Mouse (Mus musculus): ENCODE data around the gene Gm3448. TPM values are rescaled to one million over a fixed set of nuclear protein-coding genes. Genes with fewer than 3 reads are reported as not detected.

Gene Gm3448
- total and polyA plus RNA-seq, 3 experiments, result 2.0 to 4.2 (median 3.8) TPM

- Histone ChIP-seq H3K36me3 (replicated peaks in 1 of 2; ENCODE audit: control insufficient read depth in 1 of 2, insufficient read depth in 1 of 2, low read length in 1 of 2) (no peaks in the 10 kb centered on the region), H3K4me3 (replicated peaks in 1 of 3; ENCODE audit: low read depth in 2 of 3, low read length in 2 of 3, poor library complexity in 1 of 3) (no peak overlapping the region), H3K4me2 (ENCODE audit: insufficient read depth, low read depth, poor library complexity, severe bottlenecking) (no peak overlapping the region), H3K4me1 (ENCODE audit: control insufficient read depth in 1 of 2, insufficient read depth in 2 of 2) (peaks cover 7 to 24% of the 10 kb centered on the region in 2 experiments; a peak in 3 of 4 replicates), H3K9me3 (replicated peaks; ENCODE audit: low read length) (no peaks in the 10 kb centered on the region), H3K9ac (ENCODE audit: insufficient read depth, low read depth) (no peak overlapping the region), H3K27me3 (replicated peaks) (no peaks in the 10 kb centered on the region), H3K27ac (ENCODE audit: insufficient read depth, low read depth) (no peak overlapping the region), H3K79me2 (replicated peaks; ENCODE audit: control insufficient read depth, extremely low read depth, insufficient read depth, poor library complexity, severe bottlenecking) (no peaks in the 10 kb centered on the region)
- TF ChIP-seq MAX (IDR thresholded peaks at IDR 0.05; ENCODE audit: low read length) (no peak), TCF12 (IDR thresholded peaks at IDR 0.05; ENCODE audit: low read depth, low read length) (no peak), USF2 (conservative IDR thresholded peaks at IDR 0.05; ENCODE audit: low read depth, low read length) (no peak)
- dilution Hi-C loops (cut with MboI; ENCODE audit: extremely low pct_ligation_motif_present, extremely low pct_unique_long_range_greater_than_20kb, low sequenced_read_pairs) (no loop called here), in situ Hi-C loops (cut with MboI; ENCODE audit: low pct_ligation_motif_present, low pct_unique_long_range_greater_than_20kb, low sequenced_read_pairs) (no loop called here)
- no peak for DNase-seq (ENCODE audit: extremely low read depth)
These were observed 43.7 kb upstream of the Gm3448 start for GRCm38 (mm10) chr17:15085006-15085405.

GRCm38 (mm10) chr17:15084226-15084848, 43.0 kb upstream of the Gm3448 start:
- Histone ChIP-seq H3K4me2 (ENCODE audit: insufficient read depth, low read depth, poor library complexity, severe bottlenecking) (no peak overlapping the region), H3K27me3 (replicated peaks) (no peaks in the 10 kb centered on the region), H3K27ac (ENCODE audit: insufficient read depth, low read depth) (no peak overlapping the region), H3K4me3 (replicated peaks in 1 of 3; ENCODE audit: low read depth in 2 of 3, low read length in 2 of 3, poor library complexity in 1 of 3) (no peak overlapping the region), H3K79me2 (replicated peaks; ENCODE audit: control insufficient read depth, extremely low read depth, insufficient read depth, poor library complexity, severe bottlenecking) (no peaks in the 10 kb centered on the region), H3K9me3 (replicated peaks; ENCODE audit: low read length) (no peaks in the 10 kb centered on the region), H3K4me1 (ENCODE audit: control insufficient read depth in 1 of 2, insufficient read depth in 2 of 2) (peaks cover 7 to 24% of the 10 kb centered on the region in 2 experiments; a peak in 3 of 4 replicates), H3K9ac (ENCODE audit: insufficient read depth, low read depth) (no peak overlapping the region), H3K36me3 (replicated peaks in 1 of 2; ENCODE audit: control insufficient read depth in 1 of 2, insufficient read depth in 1 of 2, low read length in 1 of 2) (no peaks in the 10 kb centered on the region)
- TF ChIP-seq JUND (conservative IDR thresholded peaks at IDR 0.05; ENCODE audit: low read depth, low read length) (no peak), PAX5 (IDR thresholded peaks at IDR 0.05; ENCODE audit: low read length) (no peak), IRF4 (IDR thresholded peaks at IDR 0.05; ENCODE audit: low read depth, low read length) (no peak), MYC (IDR thresholded peaks at IDR 0.05; ENCODE audit: low read depth, low read length) (no peak), KAT2A (IDR thresholded peaks at IDR 0.05; ENCODE audit: insufficient replicate concordance, low read length) (no peak), GABPA (IDR thresholded peaks at IDR 0.05; ENCODE audit: insufficient replicate concordance, low read depth, low read length) (no peak), CHD1 (IDR thresholded peaks at IDR 0.05; ENCODE audit: low read depth, low read length) (no peak), USF1 (IDR thresholded peaks at IDR 0.05; ENCODE audit: low read depth, low read length) (no peak), JUN (IDR thresholded peaks at IDR 0.05; ENCODE audit: insufficient read depth, low read depth, low read length) (no peak), CHD2 (IDR thresholded peaks at IDR 0.05; ENCODE audit: low read length) (no peak), ZC3H11A (IDR thresholded peaks at IDR 0.05; ENCODE audit: low read depth, low read length) (no peak), RAD21 (IDR thresholded peaks at IDR 0.05; ENCODE audit: low read depth, low read length) (no peak), POLR2AphosphoS2 (IDR thresholded peaks at IDR 0.05; ENCODE audit: low read depth, low read length) (no peak), SIN3A (IDR thresholded peaks at IDR 0.05; ENCODE audit: low read length) (no peak), E2F4 (IDR thresholded peaks at IDR 0.05; ENCODE audit: insufficient replicate concordance, low read depth, low read length) (no peak), USF2 (conservative IDR thresholded peaks at IDR 0.05; ENCODE audit: low read depth, low read length) (no peak), NRF1 (IDR thresholded peaks at IDR 0.05; ENCODE audit: low read depth, low read length) (no peak), HCFC1 (IDR thresholded peaks at IDR 0.05; ENCODE audit: low read depth, low read length) (no peak)
- dilution Hi-C loops (cut with MboI; ENCODE audit: extremely low pct_ligation_motif_present, extremely low pct_unique_long_range_greater_than_20kb, low sequenced_read_pairs) (no loop called here), in situ Hi-C loops (cut with MboI; ENCODE audit: low pct_ligation_motif_present, low pct_unique_long_range_greater_than_20kb, low sequenced_read_pairs) (no loop called here)
- no peak for DNase-seq (ENCODE audit: extremely low read depth)
